Mouse (Mus musculus) spleen, postnatal 36 days (tissue): Measurements from ENCODE around the gene Btd.

Experiments
- DNase-seq, 2 experiments: peaks; one replicate each; pipeline ENCODE4 v3.0.0; 2022; ENCODE audit warnings: low spot score in 2 of 2, mixed read lengths in 1 of 2

Gene Btd

GRCm38 (mm10) chr14:31664903-31665565, 24.2 kb downstream of the Btd start:
- peak; percentile 77 to 80 for DNase-seq

- no peak for DNase-seq
Observed at GRCm38 (mm10) chr14:31665566-31665940, 24.7 kb downstream of the Btd start.

- peak; percentile 57 to 61 for DNase-seq
Observed at GRCm38 (mm10) chr14:31666931-31667705, 26.3 kb downstream of the Btd start.

DNA sequence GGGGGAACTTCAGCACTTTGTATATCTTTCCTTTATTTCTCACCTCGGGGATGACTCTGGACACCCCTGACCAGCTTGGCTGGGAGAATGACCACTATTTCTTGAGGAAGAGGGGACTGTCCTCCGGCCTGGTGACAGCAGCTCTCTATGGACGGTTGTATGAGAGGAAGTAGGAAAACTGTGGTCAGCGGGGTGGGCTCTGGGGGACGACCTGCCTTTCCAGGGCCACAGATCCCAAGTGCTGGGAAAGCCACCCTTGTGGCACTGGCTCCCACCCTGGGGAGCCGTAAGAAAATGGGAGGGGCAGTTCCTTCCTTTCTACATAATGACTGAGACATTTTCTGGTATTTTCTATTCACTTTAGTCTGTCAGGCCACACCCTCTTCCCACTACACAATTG, 26.9 kb downstream of the Btd start:
- no peak for DNase-seq

DNA sequence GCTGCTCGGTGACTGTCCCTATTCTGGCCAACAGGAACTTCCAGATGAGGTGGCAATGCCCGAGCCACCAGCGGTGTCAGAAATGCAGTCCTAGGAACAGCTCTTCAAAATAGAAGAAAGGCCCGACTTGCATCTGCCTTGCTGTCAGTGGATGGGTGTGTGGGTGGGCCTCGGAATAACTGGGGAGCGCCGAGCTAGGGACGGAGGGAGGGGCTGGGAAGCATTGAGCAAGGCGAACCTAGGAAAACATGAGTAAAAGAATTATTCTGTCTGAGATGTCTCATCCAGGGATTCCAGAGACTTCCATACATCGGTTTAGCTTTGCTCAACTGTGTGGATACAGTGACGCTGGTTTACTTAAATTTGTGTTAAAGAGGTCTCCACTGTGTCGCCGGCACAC, 27.5 kb downstream of the Btd start:
- no peak for DNase-seq

DNA sequence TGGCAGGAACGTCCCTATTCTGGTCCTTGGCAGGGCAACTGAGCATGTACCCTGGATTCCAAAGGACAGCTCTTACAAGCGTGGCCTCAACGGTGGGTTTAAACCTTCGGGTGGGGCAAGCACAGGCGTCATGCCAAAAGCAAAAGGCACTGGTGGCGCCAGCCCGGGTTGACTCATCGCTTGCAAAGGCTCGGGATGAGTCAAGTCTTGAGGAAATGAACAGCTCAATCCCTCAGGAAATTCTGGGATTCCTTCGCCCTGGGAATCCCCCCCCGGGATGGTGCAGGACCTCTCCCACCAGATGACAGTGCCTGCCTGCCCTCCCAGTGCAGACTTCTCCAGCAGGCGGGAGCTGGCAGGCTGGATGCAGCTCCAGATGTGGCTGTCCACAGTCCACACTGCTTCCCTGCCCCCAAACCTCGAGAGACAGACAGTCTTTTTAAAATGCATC, 28.4 kb downstream of the Btd start:
- DNase-seq, result peak in 1 of 2 experiments; percentile 45

DNA sequence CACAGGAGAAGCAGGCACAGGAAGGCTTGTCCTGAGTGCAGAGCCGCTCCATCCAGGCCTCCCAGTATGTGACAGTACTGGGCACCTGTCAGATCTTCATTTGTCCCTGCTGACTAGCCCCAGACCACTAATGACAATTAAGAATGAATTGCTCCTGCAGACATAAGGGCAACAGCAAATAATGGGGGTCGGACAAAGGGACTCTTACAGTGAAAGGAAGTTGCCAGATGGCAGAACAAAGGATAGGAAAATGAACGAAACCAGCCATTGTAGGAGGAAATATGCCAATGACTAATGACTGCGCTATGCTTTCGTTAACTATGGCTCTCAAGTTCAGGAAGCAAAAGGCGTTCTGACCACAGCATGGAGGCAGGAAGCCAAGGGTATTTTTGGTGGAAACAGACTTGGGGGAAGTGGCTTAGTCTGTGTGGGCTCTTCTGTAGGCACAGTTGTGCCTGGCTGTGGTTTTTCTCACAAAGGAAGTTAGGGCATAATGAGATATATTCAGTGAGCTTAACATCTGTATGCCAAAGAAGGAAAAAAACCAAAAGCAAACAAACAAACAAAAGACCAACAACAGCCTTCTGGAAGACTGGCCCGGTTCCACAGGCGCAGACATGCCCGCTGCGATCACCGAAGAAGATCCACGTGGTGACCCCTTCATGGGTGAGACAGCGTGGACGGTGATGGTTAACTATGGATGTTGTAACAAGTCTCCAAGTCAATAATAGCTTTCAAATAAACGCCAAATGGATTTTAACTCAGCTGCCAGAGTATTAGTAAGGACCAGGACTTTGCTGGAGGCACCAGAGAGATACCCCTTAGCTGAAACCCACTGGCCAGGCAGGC, 29.0 kb downstream of the Btd start:
- peak; percentile 69 to 76 for DNase-seq

GRCm38 (mm10) chr14:31671635-31672320, 30.9 kb downstream of the Btd start:
- DNase-seq, result no peak

DNA sequence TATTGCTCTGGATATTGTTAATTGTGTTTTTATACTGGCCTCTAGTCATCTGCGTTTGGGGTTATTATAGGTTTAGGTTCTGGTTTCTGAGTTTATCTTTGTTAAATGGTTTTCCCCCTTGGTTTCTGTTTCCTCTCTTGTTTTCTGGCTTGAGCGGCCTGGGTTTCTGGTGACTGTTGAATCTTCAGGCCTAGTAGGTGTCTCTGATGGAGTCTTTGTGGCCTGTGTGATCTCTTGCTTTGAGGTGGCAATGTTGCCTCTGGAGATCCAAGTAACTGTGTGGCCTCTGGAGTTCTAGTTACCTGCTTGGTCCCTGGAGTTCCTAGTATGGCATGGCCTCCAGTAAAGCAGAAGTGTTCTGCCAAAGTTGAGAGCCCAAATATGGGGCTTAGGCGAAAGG, 39.8 kb downstream of the Btd start:
- DNase-seq, result no peak

GRCm38 (mm10) chr14:31681291-31681690, 40.5 kb downstream of the Btd start:
- no peak for DNase-seq

DNA sequence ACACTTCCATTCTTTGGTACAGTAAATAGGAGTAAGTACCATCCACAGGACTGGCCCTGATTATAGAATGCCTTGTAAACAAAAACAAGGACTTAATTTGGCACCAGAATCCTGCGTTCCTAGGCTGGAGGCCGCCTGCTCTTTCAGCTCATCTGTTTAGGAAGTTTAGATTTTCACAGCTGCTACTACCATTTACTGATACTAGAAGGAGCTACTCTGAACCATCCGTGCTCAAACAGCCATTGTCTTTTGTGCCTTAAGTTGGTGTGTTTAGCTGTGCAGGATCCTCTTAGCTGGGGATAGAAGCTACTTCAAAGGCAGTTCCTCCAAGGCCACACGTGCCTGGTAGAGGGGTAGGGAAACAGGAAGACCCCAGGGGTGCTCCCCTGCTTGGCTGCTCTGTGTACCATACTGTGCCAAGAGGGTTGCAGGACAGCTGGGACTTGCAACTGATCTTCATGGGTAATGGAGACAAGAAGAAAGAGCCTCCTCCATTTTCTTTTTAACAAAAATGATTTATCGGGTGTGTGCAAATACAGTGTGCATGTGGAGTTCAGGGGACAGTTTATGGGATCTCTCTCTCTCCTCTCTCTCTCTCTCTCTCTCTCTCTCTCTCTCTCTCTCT, 41.2 kb downstream of the Btd start:
- DNase-seq, result no peak

DNA sequence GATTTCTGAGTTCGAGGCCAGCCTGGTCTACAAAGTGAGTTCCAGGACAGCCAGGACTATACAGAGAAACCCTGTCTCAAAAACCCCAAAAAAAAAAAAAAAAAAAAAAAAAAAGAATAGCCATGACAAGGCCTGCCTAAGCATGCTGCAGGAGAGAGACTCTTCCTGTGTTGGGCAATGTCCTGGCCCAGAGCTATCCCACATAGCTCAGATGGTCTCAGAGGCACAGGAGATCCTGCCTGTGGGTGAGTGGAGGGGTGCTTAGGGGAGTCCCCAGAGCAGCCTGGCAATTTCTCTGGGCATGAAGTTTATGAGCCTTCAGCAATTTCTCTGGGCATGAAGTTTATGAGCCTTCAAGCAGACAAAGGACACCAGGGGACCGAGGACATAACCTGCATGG, 42.8 kb downstream of the Btd start:
- DNase-seq, result no peak

GRCm38 (mm10) chr14:31684343-31685040, 43.7 kb downstream of the Btd start:
- DNase-seq, result no peak

GRCm38 (mm10) chr14:31685680-31686079, 44.9 kb downstream of the Btd start:
- DNase-seq, result peak; percentile 73 to 80

GRCm38 (mm10) chr14:31686231-31686630, 45.4 kb downstream of the Btd start:
- no peak for DNase-seq

- DNase-seq, result no peak
Observed at GRCm38 (mm10) chr14:31692536-31692935, 51.7 kb downstream of the Btd start.

DNA sequence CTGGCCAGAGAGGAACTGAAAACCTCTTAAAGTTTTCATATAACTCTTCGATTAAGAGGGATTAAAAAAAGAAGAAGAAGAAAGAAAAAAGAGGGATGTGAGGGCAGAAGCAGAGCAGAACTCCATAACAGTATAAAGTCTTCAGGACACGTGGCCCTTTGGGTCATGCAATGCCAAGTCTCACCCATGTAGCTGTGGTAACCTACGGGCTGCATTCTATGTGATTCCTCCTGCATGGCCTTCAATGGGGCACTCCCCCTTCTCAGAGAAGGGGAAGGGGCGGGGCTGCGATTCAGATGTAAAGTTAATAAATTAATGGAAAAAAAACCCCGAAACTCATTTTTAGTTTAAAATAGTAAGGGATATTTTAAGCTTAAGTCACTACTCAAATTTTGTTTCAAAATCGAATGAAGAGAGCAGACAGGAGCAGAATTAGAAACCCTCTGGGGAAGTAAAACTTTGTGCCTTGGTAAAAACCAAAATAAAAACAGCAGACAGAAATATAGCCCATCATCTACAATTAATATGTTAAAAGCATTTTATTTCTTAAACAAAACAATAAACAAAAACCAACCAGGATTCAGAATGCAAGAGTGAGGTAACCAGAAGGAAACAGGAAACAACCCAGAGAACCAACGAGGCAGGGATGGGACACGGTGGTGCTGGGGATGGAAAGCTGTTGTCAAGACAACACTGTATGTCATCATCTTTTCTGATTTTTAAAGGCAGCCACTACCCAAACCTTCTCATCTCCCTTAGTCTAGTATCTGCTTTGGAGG, 55.6 kb downstream of the Btd start:
- peak; percentile 60 to 76 for DNase-seq

DNA sequence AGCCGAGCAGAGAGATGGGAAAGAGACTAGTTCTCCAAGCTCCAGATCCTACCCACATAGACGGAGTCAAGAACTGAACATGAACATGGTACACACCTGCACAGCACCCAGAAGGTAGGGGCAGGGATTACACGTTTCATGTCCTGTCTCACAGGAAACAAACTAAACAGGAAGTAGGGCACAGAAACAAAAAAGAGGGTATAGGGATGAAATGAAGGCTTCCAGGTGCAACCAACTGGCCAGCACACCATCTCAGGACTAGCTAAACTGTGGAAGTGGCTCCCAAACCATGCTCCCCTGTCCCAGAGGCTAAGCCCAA, 56.1 kb downstream of the Btd start:
- DNase-seq, result peak; percentile 19 to 29

DNA sequence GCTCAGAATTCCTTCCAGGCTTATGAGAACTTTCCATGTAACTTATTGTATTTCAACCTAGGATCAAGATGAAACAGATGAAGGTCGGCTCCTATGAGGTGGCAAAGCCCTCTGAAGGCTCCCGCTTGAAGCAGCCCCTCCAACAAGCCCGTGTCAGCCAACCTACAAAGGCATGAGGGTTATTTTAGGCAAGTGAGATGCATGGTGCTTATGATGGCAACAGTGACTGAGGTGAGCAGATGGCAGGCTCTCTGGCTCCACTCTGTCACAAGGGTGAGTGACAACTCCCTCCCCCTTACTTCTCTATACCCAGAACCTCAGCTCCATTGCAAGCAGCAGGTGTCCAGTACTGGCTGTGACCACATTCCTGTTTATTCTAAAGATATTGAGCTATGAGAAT, 56.5 kb downstream of the Btd start:
- DNase-seq, result no peak

GRCm38 (mm10) chr14:31697755-31698154, 56.9 kb downstream of the Btd start:
- DNase-seq, result no peak
